Mouse (Mus musculus) spleen, postnatal 14 days (tissue): ENCODE data around the gene Ifrd2.

Experiments used
- DNase-seq, 2 experiments: peaks; one replicate each; pipeline ENCODE4 v3.0.0; 2021 to 2022; ENCODE audit warnings: low spot score in 2 of 2

Ifrd2 gene

DNA sequence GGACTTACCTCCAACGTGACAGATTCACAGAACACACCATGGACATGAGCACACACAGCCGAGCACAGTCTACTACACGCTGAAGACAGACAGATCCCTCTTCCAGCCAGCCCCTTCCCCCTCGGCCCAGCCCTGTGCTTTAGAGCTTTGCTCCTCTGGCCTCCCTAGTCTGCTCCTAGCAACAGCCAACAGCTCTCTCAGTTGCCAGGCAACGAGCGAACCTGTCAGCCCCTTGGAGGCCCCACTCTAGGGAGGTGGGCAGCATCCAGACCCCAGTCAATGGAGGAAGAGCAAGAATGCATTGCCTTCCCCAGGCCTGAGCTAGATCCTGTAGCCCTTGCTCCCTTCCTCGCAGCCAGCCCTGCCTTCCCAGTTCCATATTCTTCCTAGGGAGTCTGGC, 49.6 kb downstream of the Ifrd2 start:
- DNase-seq: no peak

DNA sequence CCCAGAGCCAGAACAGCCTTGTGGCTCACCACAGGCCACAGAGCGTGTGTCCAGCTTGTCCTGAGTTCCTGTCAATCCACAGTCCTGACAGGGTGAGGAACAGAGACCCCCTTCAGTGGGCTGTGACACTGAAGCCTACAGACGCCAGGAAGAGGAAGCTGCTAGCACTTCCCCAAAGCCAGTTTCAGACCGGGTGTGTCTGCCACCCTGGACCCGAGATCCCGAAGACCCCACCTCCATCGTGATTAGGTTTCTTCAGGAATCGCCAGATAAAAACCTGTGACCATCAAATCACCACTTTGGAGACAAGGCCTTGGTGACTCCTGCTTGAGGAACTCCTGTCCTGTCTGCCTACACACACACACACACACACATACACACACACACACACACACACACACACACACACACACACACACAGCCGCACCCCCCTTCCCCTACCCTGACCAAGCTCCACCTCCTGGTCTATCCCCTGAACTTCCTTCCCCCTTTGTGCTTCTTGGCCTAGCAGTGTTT, 52.9 kb downstream of the Ifrd2 start:
- DNase-seq: peak in 1 of 2 experiments; percentile 53

DNA sequence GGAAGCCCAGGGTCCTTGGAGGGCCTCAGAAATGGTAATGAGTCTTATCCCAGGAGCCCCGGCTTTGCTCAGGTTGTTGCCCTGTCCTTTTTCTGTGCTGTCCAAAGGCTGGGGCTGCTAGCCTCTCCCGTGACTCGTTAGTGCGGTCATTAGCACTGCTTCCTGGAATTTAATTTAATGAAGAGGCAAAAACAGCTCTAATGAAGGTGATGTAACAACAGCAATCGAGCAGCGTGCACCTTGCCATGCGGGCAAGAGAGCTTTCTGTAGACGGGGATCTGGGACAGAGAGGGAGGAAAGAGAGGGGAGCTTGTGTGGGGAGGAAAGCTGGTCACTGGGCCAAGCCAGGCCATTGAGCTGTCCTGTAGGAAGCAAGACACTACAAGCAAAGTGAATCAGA, 54.2 kb downstream of the Ifrd2 start:
- DNase-seq: no peak
